Mouse (Mus musculus): ENCODE results near the gene Dkkl1. TPM values are rescaled to one million over a fixed set of nuclear protein-coding genes. Genes with fewer than 3 reads are reported as not detected.
"Not testable (repeated sequence)": the region's sequence is repeated elsewhere in the genome, so short reads cannot be mapped to it uniquely, and the experiment has no call there.

The Dkkl1 gene
- polyA plus RNA-seq, 1 experiment from 2014 or later, result 2.2 TPM

DNA sequence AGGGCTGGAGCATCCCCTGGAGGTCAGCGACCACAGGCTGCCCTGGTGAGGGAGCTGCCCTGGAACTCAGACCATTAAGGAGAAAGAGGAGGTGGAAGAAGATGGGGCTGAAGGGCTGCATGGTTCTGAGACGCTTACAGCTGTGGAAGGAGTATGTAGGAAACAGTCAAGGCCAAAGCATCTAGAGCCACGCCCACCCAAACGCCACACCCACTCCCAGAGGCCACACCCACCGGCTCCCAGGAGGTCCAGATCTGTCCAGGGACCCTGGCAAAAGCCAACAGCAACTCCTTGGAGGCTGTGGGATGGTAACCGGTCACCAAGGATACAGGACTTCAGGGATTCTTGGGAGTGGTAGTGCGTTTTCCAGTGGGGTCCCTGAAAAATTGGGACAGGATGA is 33.4 kb downstream of the Dkkl1 start:
- Histone ChIP-seq H3K4me3 (replicated peaks; ENCODE audit: low read length) (no peak overlapping the region), H3K4me1 (replicated peaks; ENCODE audit: control insufficient read depth, insufficient read depth, low read length) (peaks cover 22% of the 10 kb centered on the region), H3K36me3 (ENCODE audit: control insufficient read depth, insufficient read depth) (no peaks in the 10 kb centered on the region), H3K4me2 (ENCODE audit: low read length) (no peak overlapping the region), H3K27ac (ENCODE audit: low read length) (no peak overlapping the region), H3K27me3 (replicated peaks; ENCODE audit: control insufficient read depth, insufficient read depth, low read length) (peaks cover 86% of the 10 kb centered on the region), H3K9me3 (ENCODE audit: control insufficient read depth, low read length) (no peaks in the 10 kb centered on the region), H3K9ac (replicated peaks; ENCODE audit: low read depth, low read length) (no peak overlapping the region)
- ATAC-seq, result no peak
- 18% methylated on average over 7 of the region's 7 CpGs for WGBS

DNA sequence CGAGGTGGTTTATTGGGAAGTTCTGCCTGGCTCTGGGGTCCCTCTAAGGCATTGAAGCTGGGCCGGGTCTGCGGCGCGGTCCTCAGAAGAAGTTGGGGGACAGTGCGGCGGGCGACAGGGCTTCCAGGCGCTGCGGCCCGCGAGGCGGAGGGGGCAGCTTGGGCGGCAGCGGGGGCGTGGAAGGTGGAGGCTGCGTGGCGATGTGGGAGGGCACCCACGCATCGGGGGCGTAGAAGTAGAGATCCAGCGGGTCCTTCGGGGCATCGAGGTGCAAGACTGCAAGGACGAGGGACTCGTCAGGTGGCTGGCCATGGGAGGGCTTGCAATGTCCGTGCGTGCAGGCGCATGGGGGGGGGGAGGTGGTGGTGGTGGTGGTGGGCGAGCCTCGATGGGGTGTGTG is 35.6 kb downstream of the Dkkl1 start:
- Histone ChIP-seq H3K4me2 (ENCODE audit: low read length) (peak overlapping the region; percentile 39), H3K27me3 (replicated peaks; ENCODE audit: control insufficient read depth, insufficient read depth, low read length) (peaks cover 75% of the 10 kb centered on the region), H3K36me3 (ENCODE audit: control insufficient read depth, insufficient read depth) (0 out of 2 replicates have a peak, but pooled peaks cover 2% of the 10 kb centered on the region), H3K9ac (replicated peaks; ENCODE audit: low read depth, low read length) (no peak overlapping the region), H3K27ac (ENCODE audit: low read length) (no peak overlapping the region), H3K9me3 (ENCODE audit: control insufficient read depth, low read length) (no peaks in the 10 kb centered on the region), H3K4me1 (replicated peaks; ENCODE audit: control insufficient read depth, insufficient read depth, low read length) (peaks cover 11% of the 10 kb centered on the region), H3K4me3 (replicated peaks; ENCODE audit: low read length) (peak overlapping the region; percentile 10; the same call in 1 of the 2 replicates)
- WGBS, result under 1% methylated on average over 31 of the region's 31 CpGs
- ATAC-seq, result peak; percentile 23; the same call in 1 of the 2 replicates

DNA sequence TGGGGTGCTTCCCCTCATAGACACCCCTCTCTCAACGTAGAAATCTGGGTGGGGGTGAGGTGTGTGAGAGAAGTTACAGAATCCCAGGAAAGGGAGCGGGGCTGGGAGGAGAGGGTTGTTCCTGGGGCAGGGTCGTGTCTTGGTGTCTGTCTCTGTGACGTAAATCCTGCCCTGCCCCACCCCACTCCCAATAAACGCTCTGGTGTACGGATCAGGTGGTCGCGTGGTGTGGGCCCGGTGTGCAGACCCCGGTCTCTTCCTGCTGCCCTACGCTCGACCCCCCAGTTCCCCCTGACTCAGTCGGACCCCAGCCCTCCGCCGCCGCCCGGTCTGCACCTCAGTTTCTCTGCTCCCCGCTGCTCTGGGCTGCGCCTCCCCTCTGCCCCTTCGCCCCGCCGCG is 36.0 kb downstream of the Dkkl1 start:
- no peak overlapping the region for H3K9ac ChIP-seq (replicated peaks; ENCODE audit: low read depth, low read length)
- H3K4me2 ChIP-seq (ENCODE audit: low read length), result peak overlapping the region; percentile 39
- H3K9me3 ChIP-seq (ENCODE audit: control insufficient read depth, low read length), result no peaks in the 10 kb centered on the region
- 0 out of 2 replicates have a peak, but pooled peaks cover 2% of the 10 kb centered on the region for H3K36me3 ChIP-seq (ENCODE audit: control insufficient read depth, insufficient read depth)
- under 1% methylated on average over 23 of the region's 23 CpGs for WGBS
- no peak overlapping the region for H3K27ac ChIP-seq (ENCODE audit: low read length)
- H3K27me3 ChIP-seq (replicated peaks; ENCODE audit: control insufficient read depth, insufficient read depth, low read length), result peaks cover 71% of the 10 kb centered on the region
- 0 out of 2 replicates have a peak, but pooled peaks have one; percentile 10 for ATAC-seq
- no peak overlapping the region for H3K4me3 ChIP-seq (replicated peaks; ENCODE audit: low read length)
- peaks cover 9% of the 10 kb centered on the region for H3K4me1 ChIP-seq (replicated peaks; ENCODE audit: control insufficient read depth, insufficient read depth, low read length)

DNA sequence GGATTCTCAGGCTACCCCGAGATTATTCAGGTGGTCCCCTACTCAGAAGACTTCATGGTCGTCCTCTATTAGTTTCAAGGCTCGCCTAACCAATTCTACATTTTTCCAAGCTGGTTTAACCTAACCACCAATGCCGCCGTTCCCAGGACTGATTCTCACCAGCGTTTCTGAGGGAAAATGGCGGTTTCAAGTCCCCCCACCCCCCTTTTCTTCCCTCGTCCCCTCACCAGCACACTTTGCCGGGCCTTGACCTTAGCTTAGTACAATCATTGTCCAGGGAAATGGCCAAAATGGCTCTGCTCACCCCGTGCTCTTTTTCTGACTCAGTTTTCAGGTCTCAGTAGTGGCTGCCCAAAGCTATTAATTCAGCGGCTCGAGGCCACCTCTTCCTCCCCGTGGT is 36.5 kb downstream of the Dkkl1 start:
- H3K27ac ChIP-seq (ENCODE audit: low read length), result no peak overlapping the region
- whole genome bisulfite sequencing, result 4% methylated on average over 13 of the region's 13 CpGs
- peaks cover 66% of the 10 kb centered on the region for H3K27me3 ChIP-seq (replicated peaks; ENCODE audit: control insufficient read depth, insufficient read depth, low read length)
- H3K9ac ChIP-seq (replicated peaks; ENCODE audit: low read depth, low read length), result no peak overlapping the region
- ATAC-seq, result no peak
- H3K36me3 ChIP-seq (ENCODE audit: control insufficient read depth, insufficient read depth), result 0 out of 2 replicates have a peak, but pooled peaks cover 2% of the 10 kb centered on the region
- H3K4me3 ChIP-seq (replicated peaks; ENCODE audit: low read length), result no peak overlapping the region
- H3K4me2 ChIP-seq (ENCODE audit: low read length), result no peak overlapping the region
- H3K9me3 ChIP-seq (ENCODE audit: control insufficient read depth, low read length), result no peaks in the 10 kb centered on the region
- H3K4me1 ChIP-seq (replicated peaks; ENCODE audit: control insufficient read depth, insufficient read depth, low read length), result peaks cover 9% of the 10 kb centered on the region

DNA sequence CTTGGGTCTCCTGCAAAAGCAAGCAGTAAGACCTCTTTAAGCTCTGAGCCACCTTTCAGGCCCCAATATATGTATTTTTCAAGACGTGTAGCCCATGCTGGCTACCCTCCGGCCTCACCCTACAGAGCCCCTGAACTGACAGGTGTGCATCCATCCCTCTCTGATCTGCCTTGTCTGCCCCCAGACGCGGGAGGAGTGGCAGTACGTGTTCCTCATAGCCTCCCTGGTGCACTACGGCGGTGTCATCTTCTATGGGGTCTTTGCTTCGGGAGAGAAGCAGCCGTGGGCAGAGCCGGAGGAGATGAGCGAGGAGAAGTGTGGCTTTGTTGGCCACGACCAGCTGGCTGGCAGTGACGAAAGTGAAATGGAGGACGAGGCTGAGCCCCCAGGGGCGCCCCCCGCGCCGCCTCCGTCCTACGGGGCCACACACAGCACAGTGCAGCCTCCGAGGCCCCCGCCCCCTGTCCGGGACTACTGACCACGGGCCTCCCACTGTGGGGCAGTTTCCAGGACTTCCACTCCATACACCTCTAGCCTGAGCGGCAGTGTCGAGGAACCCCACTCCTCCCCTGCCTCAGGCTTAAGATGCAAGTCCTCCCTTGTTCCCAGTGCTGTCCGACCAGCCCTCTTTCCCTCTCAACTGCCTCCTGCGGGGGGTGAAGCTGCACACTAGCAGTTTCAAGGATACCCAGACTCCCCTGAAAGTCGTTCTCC is 37.2 kb downstream of the Dkkl1 start:
- Histone ChIP-seq H3K9ac (replicated peaks; ENCODE audit: low read depth, low read length) (no peak overlapping the region), H3K4me1 (replicated peaks; ENCODE audit: control insufficient read depth, insufficient read depth, low read length) (peaks cover 9% of the 10 kb centered on the region), H3K9me3 (ENCODE audit: control insufficient read depth, low read length) (no peaks in the 10 kb centered on the region), H3K27me3 (replicated peaks; ENCODE audit: control insufficient read depth, insufficient read depth, low read length) (peaks cover 62% of the 10 kb centered on the region), H3K36me3 (ENCODE audit: control insufficient read depth, insufficient read depth) (0 out of 2 replicates have a peak, but pooled peaks cover 2% of the 10 kb centered on the region), H3K4me2 (ENCODE audit: low read length) (no peak overlapping the region), H3K27ac (ENCODE audit: low read length) (no peak overlapping the region), H3K4me3 (replicated peaks; ENCODE audit: low read length) (no peak overlapping the region)
- 4% methylated on average over 27 of the region's 29 CpGs for WGBS
- ATAC-seq, result no peak

DNA sequence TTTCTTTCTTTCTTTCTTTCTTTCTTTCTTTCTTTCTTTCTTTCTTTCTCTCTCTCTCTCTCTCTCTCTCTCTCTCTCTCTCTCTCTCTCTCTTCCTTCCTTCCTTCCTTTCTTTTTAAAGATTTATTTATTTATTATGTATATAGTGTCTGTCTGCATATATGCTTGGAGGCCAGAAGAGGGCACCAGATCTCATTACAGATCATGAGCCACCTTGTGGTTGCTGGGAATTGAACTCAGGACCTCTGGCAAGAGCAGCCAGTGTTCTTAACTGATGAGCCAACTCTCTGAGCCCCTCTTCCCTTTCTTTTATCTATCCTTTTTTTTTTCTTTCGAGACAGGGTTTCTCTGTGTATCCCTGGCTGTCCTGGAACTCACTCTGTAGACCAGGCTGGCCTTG is 38.2 kb downstream of the Dkkl1 start:
- Histone ChIP-seq H3K4me1 (replicated peaks; ENCODE audit: control insufficient read depth, insufficient read depth, low read length) (peaks cover 12% of the 10 kb centered on the region), H3K27me3 (replicated peaks; ENCODE audit: control insufficient read depth, insufficient read depth, low read length) (peaks cover 61% of the 10 kb centered on the region)
- not testable (repeated sequence) for H3K9ac ChIP-seq (replicated peaks; ENCODE audit: low read depth, low read length); H3K4me2 ChIP-seq (ENCODE audit: low read length); H3K36me3 ChIP-seq (ENCODE audit: control insufficient read depth, insufficient read depth); H3K9me3 ChIP-seq (ENCODE audit: control insufficient read depth, low read length); H3K27ac ChIP-seq (ENCODE audit: low read length); ATAC-seq; H3K4me3 ChIP-seq (replicated peaks; ENCODE audit: low read length)
- WGBS, result 65% methylated on average over 1 of the region's 1 CpGs

DNA sequence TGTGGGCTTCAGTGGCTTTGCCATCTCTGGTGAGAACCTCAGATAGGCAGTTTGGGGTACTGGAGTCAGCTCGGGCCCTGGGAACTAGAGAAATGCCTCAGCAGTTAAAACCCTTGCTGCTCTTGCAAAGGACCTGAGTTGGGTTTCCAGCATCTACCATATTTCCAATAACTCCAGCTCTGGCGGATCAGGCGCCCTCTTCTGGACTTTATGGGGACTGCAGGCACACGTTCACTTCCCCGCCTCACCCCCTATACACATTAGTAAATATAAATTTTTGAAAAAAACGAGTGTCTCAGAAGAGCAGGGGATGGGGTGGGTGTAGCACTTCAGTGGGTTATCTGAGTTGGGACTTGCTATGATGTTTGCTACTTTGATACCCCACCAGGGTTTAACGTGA is 39.0 kb downstream of the Dkkl1 start:
- ATAC-seq, result no peak
- Histone ChIP-seq H3K4me2 (ENCODE audit: low read length) (no peak overlapping the region), H3K27me3 (replicated peaks; ENCODE audit: control insufficient read depth, insufficient read depth, low read length) (peaks cover 60% of the 10 kb centered on the region), H3K4me1 (replicated peaks; ENCODE audit: control insufficient read depth, insufficient read depth, low read length) (peaks cover 20% of the 10 kb centered on the region), H3K4me3 (replicated peaks; ENCODE audit: low read length) (no peak overlapping the region), H3K9ac (replicated peaks; ENCODE audit: low read depth, low read length) (no peak overlapping the region), H3K36me3 (ENCODE audit: control insufficient read depth, insufficient read depth) (0 out of 2 replicates have a peak, but pooled peaks cover 2% of the 10 kb centered on the region), H3K27ac (ENCODE audit: low read length) (no peak overlapping the region), H3K9me3 (ENCODE audit: control insufficient read depth, low read length) (no peaks in the 10 kb centered on the region)
- WGBS, result 57% methylated on average over 7 of the region's 7 CpGs

DNA sequence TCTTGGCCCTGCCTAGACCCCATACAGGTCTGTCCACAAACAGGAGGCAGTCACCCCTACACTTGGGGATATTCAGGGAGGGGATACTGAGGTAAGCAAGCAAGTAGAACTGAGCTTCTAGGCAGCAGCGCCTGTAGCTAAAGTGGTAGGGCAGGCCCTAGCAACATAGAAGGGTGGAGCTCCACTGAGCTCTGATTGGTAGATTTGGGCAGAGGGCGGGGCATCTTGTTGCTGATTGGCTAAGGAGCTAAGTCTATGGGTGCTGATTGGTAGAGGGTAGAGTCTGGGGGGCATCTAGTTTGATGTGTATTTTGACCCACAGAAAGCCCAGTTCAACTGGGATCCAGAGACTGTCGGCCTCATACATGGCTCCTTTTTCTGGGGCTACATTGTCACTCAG is 42.5 kb downstream of the Dkkl1 start:
- ATAC-seq, result no peak
- 92% methylated on average over 3 of the region's 3 CpGs for WGBS
- Histone ChIP-seq H3K4me2 (ENCODE audit: low read length) (no peak overlapping the region), H3K27me3 (replicated peaks; ENCODE audit: control insufficient read depth, insufficient read depth, low read length) (peaks cover 57% of the 10 kb centered on the region), H3K4me3 (replicated peaks; ENCODE audit: low read length) (no peak overlapping the region), H3K9me3 (ENCODE audit: control insufficient read depth, low read length) (no peaks in the 10 kb centered on the region), H3K27ac (ENCODE audit: low read length) (no peak overlapping the region), H3K9ac (replicated peaks; ENCODE audit: low read depth, low read length) (no peak overlapping the region), H3K4me1 (replicated peaks; ENCODE audit: control insufficient read depth, insufficient read depth, low read length) (peaks cover 31% of the 10 kb centered on the region), H3K36me3 (ENCODE audit: control insufficient read depth, insufficient read depth) (0 out of 2 replicates have a peak, but pooled peaks cover 2% of the 10 kb centered on the region)

DNA sequence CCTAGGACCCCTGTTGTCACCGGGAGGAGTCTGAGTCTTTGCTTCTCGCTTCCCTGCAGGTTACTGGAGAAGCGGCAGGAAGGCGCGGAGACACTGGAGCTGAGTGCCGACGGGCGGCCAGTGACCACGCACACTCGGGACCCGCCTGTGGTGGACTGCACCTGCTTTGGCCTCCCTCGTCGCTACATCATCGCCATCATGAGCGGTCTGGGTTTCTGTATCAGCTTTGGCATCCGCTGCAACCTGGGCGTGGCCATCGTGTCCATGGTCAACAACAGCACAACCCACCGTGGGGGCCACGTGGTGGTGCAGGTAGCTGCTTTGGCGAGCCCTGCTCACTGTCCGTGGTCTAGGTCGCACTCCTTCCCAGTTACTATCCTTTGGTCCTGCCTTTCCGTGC is 43.3 kb downstream of the Dkkl1 start:
- Histone ChIP-seq H3K4me2 (ENCODE audit: low read length) (peak overlapping the region; percentile 44), H3K9ac (replicated peaks; ENCODE audit: low read depth, low read length) (no peak overlapping the region), H3K4me3 (replicated peaks; ENCODE audit: low read length) (no peak overlapping the region; the same call in 1 of the 2 replicates), H3K27me3 (replicated peaks; ENCODE audit: control insufficient read depth, insufficient read depth, low read length) (peaks cover 56% of the 10 kb centered on the region), H3K9me3 (ENCODE audit: control insufficient read depth, low read length) (no peaks in the 10 kb centered on the region), H3K27ac (ENCODE audit: low read length) (no peak overlapping the region), H3K36me3 (ENCODE audit: control insufficient read depth, insufficient read depth) (0 out of 2 replicates have a peak, but pooled peaks cover 2% of the 10 kb centered on the region), H3K4me1 (replicated peaks; ENCODE audit: control insufficient read depth, insufficient read depth, low read length) (peaks cover 38% of the 10 kb centered on the region)
- ATAC-seq, result no peak
- 1% methylated on average over 24 of the region's 24 CpGs for WGBS
